Mouse (Mus musculus): Measurements from ENCODE around the gene 1700029H14Rik.

DNA sequence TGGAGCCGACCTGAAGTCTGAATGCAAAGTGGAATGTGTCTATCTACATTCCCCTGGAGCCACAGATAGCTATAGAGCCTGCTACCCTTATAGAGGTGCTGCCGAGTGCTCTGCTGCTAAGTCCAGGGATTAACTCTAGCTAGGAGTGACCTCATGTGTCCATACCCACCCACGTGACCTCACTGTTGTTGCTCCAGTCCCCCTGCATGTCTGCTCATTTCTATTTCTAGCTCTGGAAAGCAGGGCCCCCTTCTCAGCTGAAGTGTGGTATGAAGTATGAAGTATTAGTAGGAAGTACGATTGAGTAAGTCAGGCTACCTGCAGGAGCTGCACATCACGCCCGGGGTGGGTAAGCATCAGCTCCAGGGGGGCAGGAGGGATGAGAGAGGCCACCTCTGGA, 35.5 kb upstream of the 1700029H14Rik start:
- no peak for TF ChIP-seq TCF12 (IDR thresholded peaks at IDR 0.05; ENCODE audit: insufficient read depth, poor library complexity, severe bottlenecking)
- no peak for TF ChIP-seq POLR2A (IDR thresholded peaks at IDR 0.05; ENCODE audit: insufficient read length, low read depth)
